Mouse (Mus musculus) embryonic fibroblast, embryonic 13.5 days (primary cell): ENCODE results near the gene Marc1.

Experiments
- CTCF ChIP-seq: IDR thresholded peaks from 2 replicates; pipeline ENCODE4 v1.5.1; 2011; ENCODE audit warnings: mild to moderate bottlenecking, control low read depth, low read length, moderate library complexity, borderline replicate concordance; ENCODE audit not compliant: insufficient read depth
- POLR2A ChIP-seq: IDR thresholded peaks from 2 replicates; pipeline ENCODE4 v1.6.1; 2011; ENCODE audit warnings: low read depth, mild to moderate bottlenecking, control low read depth, low read length, moderate library complexity

DNA sequence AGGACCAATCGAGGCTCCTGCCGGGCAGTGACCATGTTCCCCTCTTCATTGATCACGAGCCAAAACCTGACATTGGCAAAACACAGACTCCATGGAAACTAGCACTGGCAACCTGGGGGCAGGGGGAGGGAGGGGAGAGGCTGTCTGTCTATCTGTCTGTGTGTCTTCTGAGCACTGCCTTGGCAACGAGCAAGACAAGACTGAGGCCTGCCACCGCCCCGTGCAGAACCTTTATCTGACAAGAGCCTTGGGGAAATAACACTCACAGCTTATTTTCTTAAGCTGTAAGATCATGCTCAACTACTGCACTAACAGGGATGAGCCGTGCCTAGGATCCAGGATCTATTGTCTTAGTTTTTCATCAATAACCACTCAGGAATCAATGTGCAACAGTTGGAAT is 4.0 kb downstream of the Marc1 start:
- TF ChIP-seq CTCF (no peak), POLR2A (no peak)
